Mouse (Mus musculus): Measurements from ENCODE around the gene Ift122.
A peak's percentile ranks its signal among the peaks of the same experiment; 100 is the strongest.

Gene Ift122

GRCm38 (mm10) chr6:115957681-115958080 is 104.4 kb downstream of the Ift122 start:
- no peak for DNase-seq (ENCODE audit: extremely low spot score, low spot score)

- DNase-seq (ENCODE audit: extremely low spot score, low spot score), result no peak
Measured at GRCm38 (mm10) chr6:115958445-115958844, 105.2 kb downstream of the Ift122 start.

- DNase-seq (ENCODE audit: extremely low spot score, low spot score), result no peak
Measured at GRCm38 (mm10) chr6:115959151-115959691, 106.0 kb downstream of the Ift122 start.

- no peak for DNase-seq (ENCODE audit: extremely low spot score, low spot score)
Measured at GRCm38 (mm10) chr6:115960322-115960721, 107.1 kb downstream of the Ift122 start.

- DNase-seq (ENCODE audit: extremely low spot score, low spot score), result no peak
Measured at GRCm38 (mm10) chr6:115961743-115962142, 108.5 kb downstream of the Ift122 start.

- DNase-seq (ENCODE audit: extremely low spot score, low spot score), result peak; percentile 46
Measured at GRCm38 (mm10) chr6:115962439-115963085, 109.3 kb downstream of the Ift122 start.

- DNase-seq (ENCODE audit: extremely low spot score, low spot score), result no peak
Measured at GRCm38 (mm10) chr6:115963656-115964055, 110.4 kb downstream of the Ift122 start.

- DNase-seq (ENCODE audit: extremely low spot score, low spot score), result no peak
Measured at GRCm38 (mm10) chr6:115966227-115966966, 113.1 kb downstream of the Ift122 start.

GRCm38 (mm10) chr6:115967291-115967880 is 114.1 kb downstream of the Ift122 start:
- DNase-seq (ENCODE audit: extremely low spot score, low spot score), result no peak

- no peak for DNase-seq (ENCODE audit: extremely low spot score, low spot score)
Measured at GRCm38 (mm10) chr6:115968086-115968485, 114.8 kb downstream of the Ift122 start.

- DNase-seq (ENCODE audit: extremely low spot score, low spot score), result no peak
Measured at GRCm38 (mm10) chr6:115968700-115969099, 115.4 kb downstream of the Ift122 start.

- DNase-seq (ENCODE audit: extremely low spot score, low spot score), result no peak
Measured at GRCm38 (mm10) chr6:115969103-115969502, 115.8 kb downstream of the Ift122 start.

GRCm38 (mm10) chr6:115969952-115970351 is 116.7 kb downstream of the Ift122 start:
- no peak for DNase-seq (ENCODE audit: extremely low spot score, low spot score)

- no peak for DNase-seq (ENCODE audit: extremely low spot score, low spot score)
Measured at GRCm38 (mm10) chr6:115971273-115972060, 118.2 kb downstream of the Ift122 start.

- DNase-seq (ENCODE audit: extremely low spot score, low spot score), result no peak
Measured at GRCm38 (mm10) chr6:115972083-115972764, 119.0 kb downstream of the Ift122 start.

GRCm38 (mm10) chr6:115973139-115973875 is 120.0 kb downstream of the Ift122 start:
- DNase-seq (ENCODE audit: extremely low spot score, low spot score), result no peak

- DNase-seq (ENCODE audit: extremely low spot score, low spot score), result no peak
Measured at GRCm38 (mm10) chr6:115973881-115974662, 120.8 kb downstream of the Ift122 start.

- DNase-seq (ENCODE audit: extremely low spot score, low spot score), result no peak
Measured at GRCm38 (mm10) chr6:115975606-115976005, 122.3 kb downstream of the Ift122 start.
